Mouse (Mus musculus): ENCODE results near the gene Usp21.

Usp21 gene

DNA sequence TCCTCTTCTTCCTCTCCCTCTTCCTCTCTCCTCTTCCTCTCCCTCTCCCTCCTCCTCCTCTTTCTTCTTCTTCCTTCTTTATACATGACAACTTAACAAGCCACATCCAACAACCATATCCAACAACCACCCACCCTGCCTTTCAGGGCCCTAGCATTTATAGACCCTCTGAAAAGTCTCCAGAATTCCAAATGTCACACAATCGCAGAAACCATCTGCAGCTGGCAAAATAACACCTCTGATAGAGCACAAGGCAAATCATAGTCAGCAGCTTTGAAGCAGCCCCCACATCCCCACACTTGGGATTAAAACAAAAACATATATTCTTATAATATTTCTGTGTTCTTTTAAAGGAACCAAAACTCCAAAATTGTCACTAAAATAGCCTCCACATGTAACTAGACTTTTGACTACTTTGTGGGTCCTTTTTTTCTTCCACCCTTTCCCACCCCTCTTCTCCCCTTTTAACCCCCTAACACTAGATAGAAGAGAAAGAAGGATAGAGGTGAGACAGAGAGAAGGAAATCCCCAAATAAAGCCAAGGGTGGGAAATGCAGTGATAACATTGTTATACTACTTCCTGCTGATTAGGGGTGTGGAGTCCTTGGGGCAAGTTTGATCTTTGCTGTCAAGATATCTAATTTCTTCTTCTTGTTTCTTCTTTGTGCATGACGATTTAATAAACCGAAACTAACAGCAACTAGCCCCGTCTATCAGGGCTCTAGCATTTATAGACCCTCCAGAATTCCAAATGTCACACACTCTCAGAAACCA lies 21.6 kb downstream of the Usp21 start:
- no peak for DNase-seq (ENCODE audit: low spot score in 2 of 2)

- DNase-seq (ENCODE audit: low spot score in 2 of 2), result no peak
Measured at GRCm38 (mm10) chr1:171263666-171264461, 23.9 kb downstream of the Usp21 start.

- DNase-seq (ENCODE audit: low spot score in 2 of 2), result no peak
Measured at GRCm38 (mm10) chr1:171263185-171263611, 24.6 kb downstream of the Usp21 start.

DNA sequence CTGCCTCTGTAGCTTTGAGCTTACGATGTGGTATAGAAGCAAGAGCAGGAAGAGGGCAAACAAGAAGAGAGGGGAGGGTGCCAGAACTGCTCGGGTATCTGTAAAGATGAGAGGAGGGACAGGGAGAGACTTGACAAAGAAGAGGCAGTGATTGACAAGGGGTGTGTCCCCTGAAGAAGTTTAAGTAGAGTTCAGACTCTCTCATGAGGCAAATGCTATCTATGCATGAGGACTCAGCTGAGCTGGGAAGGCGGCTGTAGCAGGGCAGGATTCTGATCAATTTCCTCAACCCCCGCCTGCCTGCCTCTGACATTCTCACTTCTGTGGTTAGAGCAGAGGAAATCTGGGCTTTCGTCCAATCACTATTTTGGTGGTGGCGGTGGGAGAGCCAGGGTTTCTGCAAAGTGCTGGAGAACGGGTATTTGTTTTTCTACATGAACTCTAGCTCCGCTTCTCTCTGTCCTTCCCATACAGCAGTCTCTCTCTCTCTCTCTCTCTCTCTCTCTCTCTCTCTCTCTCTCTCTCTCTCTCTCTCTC lies 25.1 kb downstream of the Usp21 start:
- no peak for DNase-seq (ENCODE audit: low spot score in 2 of 2)

GRCm38 (mm10) chr1:171260316-171260715 lies 27.5 kb downstream of the Usp21 start:
- DNase-seq (ENCODE audit: low spot score in 2 of 2), result no peak

- DNase-seq (ENCODE audit: low spot score in 2 of 2), result no peak
Measured at GRCm38 (mm10) chr1:171258921-171259320, 28.9 kb downstream of the Usp21 start.

GRCm38 (mm10) chr1:171257781-171258180 lies 30.0 kb downstream of the Usp21 start:
- no peak for DNase-seq (ENCODE audit: low spot score in 2 of 2)

- DNase-seq (ENCODE audit: low spot score in 2 of 2), result peak in 1 of 2 experiments; percentile 63
Measured at GRCm38 (mm10) chr1:171256937-171257548, 30.7 kb downstream of the Usp21 start.

GRCm38 (mm10) chr1:171256095-171256818 lies 31.5 kb downstream of the Usp21 start:
- DNase-seq (ENCODE audit: low spot score in 2 of 2), result no peak

GRCm38 (mm10) chr1:171252415-171252814 lies 35.4 kb downstream of the Usp21 start:
- DNase-seq (ENCODE audit: low spot score in 2 of 2), result no peak

DNA sequence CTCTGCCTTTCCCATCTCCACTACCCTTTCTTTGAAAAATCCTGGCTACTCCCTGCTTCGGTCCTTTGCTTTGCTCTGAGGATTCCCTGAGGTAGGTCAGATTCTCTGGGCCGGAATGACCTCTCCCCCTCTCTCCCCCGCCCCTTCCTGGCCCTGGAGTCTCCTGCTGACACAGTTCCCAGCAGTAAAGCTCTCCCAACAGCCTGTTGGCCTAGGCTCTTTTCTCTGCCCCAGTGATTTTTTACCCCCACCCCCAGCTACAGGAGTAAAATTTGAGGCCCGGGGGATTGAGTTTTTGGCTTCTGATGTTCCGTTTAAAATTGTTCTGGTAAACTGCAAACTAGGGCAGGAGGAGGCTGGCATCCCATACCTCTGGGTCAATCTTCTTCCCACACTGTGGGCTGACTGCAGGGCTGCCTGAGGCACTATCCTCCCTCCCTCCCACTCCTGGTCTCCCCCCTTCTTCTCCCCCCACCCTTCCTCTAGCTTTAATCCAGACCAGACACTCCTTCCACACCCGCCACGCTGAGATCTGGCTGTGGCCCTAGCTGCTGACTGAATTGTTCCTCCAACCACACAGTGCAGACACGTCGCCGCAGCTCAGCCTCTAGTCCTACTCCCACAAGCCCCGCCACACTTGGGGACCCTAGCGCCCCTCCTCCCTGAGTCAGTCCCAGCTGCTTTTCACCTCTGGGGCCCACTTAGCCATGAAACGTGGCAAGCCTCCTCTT lies 36.0 kb downstream of the Usp21 start:
- no peak for DNase-seq (ENCODE audit: low spot score in 2 of 2)

GRCm38 (mm10) chr1:171250680-171251593 lies 36.9 kb downstream of the Usp21 start, which contains the start of gene Ndufs2:
Gene Ndufs2, minus strand, starts transcription at chr1:171251388.
- DNase-seq (ENCODE audit: low spot score in 2 of 2), result no peak

GRCm38 (mm10) chr1:171249913-171250600 lies 37.7 kb downstream of the Usp21 start, which contains the start of gene Adamts4:
Gene Adamts4, plus strand, starts transcription at chr1:171250421.
- DNase-seq (ENCODE audit: low spot score in 2 of 2), result no peak

DNA sequence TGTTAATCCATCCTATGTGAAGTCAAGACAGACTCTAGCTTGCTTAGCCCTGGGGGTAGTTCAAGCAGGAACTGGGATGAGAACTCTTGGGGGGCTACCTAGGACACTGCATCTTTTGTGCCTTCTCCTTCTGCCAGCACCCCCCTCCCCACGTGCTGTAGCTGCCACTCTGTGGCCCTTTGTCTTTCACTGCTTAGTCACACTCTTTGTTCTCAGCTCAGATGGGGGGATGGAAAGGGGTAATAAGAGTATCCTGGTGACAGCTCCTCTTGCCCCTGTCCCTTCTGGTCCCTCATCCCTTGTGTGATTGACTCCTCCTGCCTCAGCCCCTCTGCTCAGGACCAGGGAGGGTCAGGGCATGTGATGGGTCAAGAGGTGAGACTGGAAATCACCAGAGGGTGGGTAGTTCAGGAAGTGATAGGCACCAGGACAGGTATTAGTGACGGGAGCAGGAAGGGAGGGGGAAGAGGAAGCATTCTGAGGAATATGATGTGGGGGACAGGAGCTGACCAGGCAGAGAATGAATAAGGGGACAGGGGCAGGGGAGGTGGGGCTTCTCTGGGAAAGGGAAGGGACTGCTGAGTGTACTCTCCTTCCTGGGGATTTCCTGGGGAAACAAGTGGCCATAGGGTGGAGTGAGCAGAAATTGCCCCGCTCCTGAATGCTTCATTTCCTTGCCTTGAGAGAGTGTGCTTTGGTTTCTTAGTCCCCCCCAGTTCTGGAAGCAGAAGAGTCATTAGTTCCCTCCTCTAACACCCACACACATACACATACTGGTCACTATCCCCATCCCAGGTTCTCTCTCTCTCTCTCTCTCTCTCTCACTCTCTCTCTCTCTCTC lies 39.2 kb downstream of the Usp21 start:
- DNase-seq (ENCODE audit: low spot score in 2 of 2), result no peak

- DNase-seq (ENCODE audit: low spot score in 2 of 2), result no peak
Measured at GRCm38 (mm10) chr1:171247916-171248315, 39.9 kb downstream of the Usp21 start.

GRCm38 (mm10) chr1:171247453-171247841 lies 40.3 kb downstream of the Usp21 start:
- no peak for DNase-seq (ENCODE audit: low spot score in 2 of 2)

DNA sequence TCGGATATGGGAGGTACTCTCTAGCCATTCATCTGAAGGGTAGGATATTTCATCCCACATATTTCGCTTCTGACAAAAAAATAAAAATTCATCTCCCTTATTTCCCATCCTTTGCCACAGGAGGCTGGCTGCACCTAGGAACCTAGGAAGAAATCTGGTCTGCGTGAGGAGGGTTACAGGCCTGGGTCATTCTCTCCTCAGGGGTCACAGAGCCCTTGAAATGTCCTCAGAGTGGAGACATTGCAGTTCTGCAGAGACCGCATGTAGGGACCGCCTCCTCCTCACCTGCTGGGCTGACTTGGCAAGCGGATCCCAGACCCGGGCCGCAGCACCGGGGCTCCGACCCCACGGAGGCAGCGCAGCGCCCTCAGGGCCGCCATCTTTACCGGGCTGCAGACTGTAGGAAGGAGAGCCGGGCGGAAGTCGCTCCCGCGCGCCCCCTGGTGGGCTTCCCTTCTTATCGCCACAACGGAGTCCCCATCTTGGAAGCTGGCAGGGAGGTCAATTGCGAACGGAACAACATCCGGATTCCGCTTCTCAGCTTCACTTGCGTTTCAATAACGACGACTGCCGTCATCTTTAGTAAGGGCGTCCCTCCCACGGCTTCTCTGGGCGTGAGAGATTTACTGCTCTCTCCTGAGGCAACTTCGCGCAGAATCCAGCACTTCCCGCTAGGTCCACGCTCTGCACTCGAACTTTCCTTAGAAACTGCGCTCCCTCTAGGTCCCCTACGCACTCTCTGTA lies 40.9 kb downstream of the Usp21 start:
- peak; percentile 94 to 97 for DNase-seq (ENCODE audit: low spot score in 2 of 2)

All from spleen, postnatal 14 days (tissue).